Mouse (Mus musculus) lung, postnatal 0 days (tissue): ENCODE data around the gene St6galnac3. TPM values are rescaled to one million over a fixed set of nuclear protein-coding genes. Genes with fewer than 3 reads are reported as not detected.
A peak's percentile ranks its signal among the peaks of the same experiment; 100 is the strongest.
"Not testable (repeated sequence)": the region's sequence is repeated elsewhere in the genome, so short reads cannot be mapped to it uniquely, and the experiment has no call there.

Experiments
- ATAC-seq: fragments of 200-750 bp; cut with Nextera tagmentation; 2 replicates; pipeline ENCODE4 v1.8.0; 2017; ENCODE audit warnings: moderate library complexity
- DNase-seq: peaks from one replicate; pipeline ENCODE4 v3.0.0-alpha.2; 2016; ENCODE audit warnings: low spot score
- H3K27ac ChIP-seq: fragments of 300-500 bp; sonication (generic); 2 replicates; pipeline ENCODE4 v1.5.1; 2014; ENCODE audit warnings: antibody characterized with exemption, mild to moderate bottlenecking, low read length, mixed read lengths
- H3K27me3 ChIP-seq: fragments of 300-500 bp; sonication (generic); replicated peaks from 2 replicates; pipeline ENCODE4 v1.6.1; 2014; ENCODE audit warnings: low read length, mixed read lengths; ENCODE audit not compliant: insufficient read depth
- H3K36me3 ChIP-seq: fragments of 300-500 bp; sonication (generic); 2 replicates; pipeline ENCODE4 v1.6.1; 2014; ENCODE audit warnings: low read length, mixed read lengths; ENCODE audit not compliant: insufficient read depth
- H3K4me1 ChIP-seq: fragments of 300-500 bp; sonication (generic); 2 replicates; pipeline ENCODE4 v1.6.1; 2014; ENCODE audit warnings: antibody characterized with exemption, low read depth, low read length, mixed read lengths; ENCODE audit not compliant: insufficient read depth
- H3K4me2 ChIP-seq: fragments of 300-500 bp; sonication (generic); replicated peaks from 2 replicates; pipeline ENCODE4 v1.6.1; 2014; ENCODE audit warnings: low read depth, mild to moderate bottlenecking, low read length, moderate library complexity, mixed read lengths
- H3K4me3 ChIP-seq: fragments of 300-500 bp; sonication (generic); 2 replicates; pipeline ENCODE4 v1.5.1; 2014; ENCODE audit warnings: low read depth, low read length
- H3K9ac ChIP-seq: fragments of 300-500 bp; sonication (generic); replicated peaks from 2 replicates; pipeline ENCODE4 v1.6.1; 2014; ENCODE audit warnings: low read depth, mild to moderate bottlenecking
- H3K9me3 ChIP-seq: fragments of 300-500 bp; sonication (generic); 2 replicates; pipeline ENCODE4 v1.6.1; 2016; ENCODE audit warnings: low read length, mixed read lengths
- CTCF ChIP-seq: IDR thresholded peaks from 2 replicates; pipeline ENCODE4 v1.5.1; 2016; ENCODE audit warnings: antibody characterized with exemption, mild to moderate bottlenecking
- EP300 ChIP-seq: IDR thresholded peaks from 2 replicates; pipeline ENCODE4 v1.6.1; 2016; ENCODE audit warnings: antibody characterized with exemption, mild to moderate bottlenecking, control low read depth
- WGBS: fragments of 180-500 bp; shearing (Covaris S2); extraction: QIAGEN DNeasy Blood & Tissue Kit; methylation state at CpG from one replicate; pipeline ENCODE4 v1.1.7; 2014; 5-methylcytosine and 5-hydroxymethylcytosine counted together
- polyA plus RNA-seq: library from polyadenylated mRNA; unstranded; fragments of >200 nt; fragmentation: Nextera tagmentation; extraction: Ambion mirVana; gene quantifications from 2 replicates; pipeline ENCODE4 v1.2.1, GENCODE M21; 2015

St6galnac3 gene
- polyA plus RNA-seq, 1 experiment from 2014 or later = 12.9 TPM

DNA sequence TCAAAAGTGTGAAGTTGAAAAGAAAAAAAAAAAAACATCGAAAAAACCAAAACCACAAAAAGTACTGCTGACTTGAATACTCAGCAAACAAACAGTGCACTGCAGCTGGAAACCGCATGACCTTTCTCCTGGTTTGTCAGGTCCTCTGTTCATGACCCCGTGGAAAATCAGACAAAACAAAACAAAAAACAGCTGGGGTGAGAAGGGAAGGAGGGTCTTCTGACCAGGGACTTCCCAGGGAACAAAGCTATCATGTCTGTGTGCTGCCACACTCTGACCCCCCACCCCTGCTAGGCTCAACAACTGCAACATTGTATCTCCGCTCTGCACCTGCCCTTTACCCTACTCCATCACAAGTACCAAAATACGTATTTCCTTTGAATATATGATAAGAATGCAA, 39.8 kb upstream of the St6galnac3 start:
- no peak for TF ChIP-seq CTCF
- TF ChIP-seq EP300 = no peak
- no peak overlapping the region for H3K9ac ChIP-seq
- no peak for ATAC-seq
- 0 out of 2 replicates have a peak, but pooled peaks cover 3% of the 10 kb centered on the region for H3K9me3 ChIP-seq
- H3K27ac ChIP-seq = no peak overlapping the region
- no peak for DNase-seq
- no peaks in the 10 kb centered on the region for H3K36me3 ChIP-seq
- WGBS = 53% methylated on average over 5 of the region's 5 CpGs
- H3K27me3 ChIP-seq = no peaks in the 10 kb centered on the region
- no peaks in the 10 kb centered on the region for H3K4me1 ChIP-seq
- H3K4me2 ChIP-seq = no peak overlapping the region
- no peak overlapping the region for H3K4me3 ChIP-seq

DNA sequence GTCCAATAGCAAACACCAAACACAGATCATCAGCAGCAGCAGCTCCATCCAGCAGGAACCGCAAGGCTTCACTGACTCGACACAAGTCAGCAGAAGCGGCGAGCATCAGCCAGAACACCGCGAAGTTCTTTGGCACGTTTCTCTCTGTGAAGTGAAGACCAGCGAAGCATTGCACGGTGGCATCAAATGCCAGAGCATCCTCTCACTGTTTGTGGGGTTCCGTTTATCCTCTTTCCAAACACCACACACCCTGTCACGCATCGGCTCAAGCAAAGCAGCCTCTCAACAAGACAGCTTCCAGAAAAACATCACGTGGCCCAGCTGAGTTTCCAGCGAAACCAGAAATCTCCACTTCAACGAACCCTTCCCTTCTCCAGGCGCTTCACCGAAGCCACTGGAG, 36.2 kb upstream of the St6galnac3 start:
- no peak for ATAC-seq
- TF ChIP-seq EP300 = no peak
- 75% methylated on average over 17 of the region's 17 CpGs for WGBS
- no peak overlapping the region for H3K27ac ChIP-seq
- no peak overlapping the region for H3K4me2 ChIP-seq
- H3K27me3 ChIP-seq = no peaks in the 10 kb centered on the region
- no peak overlapping the region for H3K9ac ChIP-seq
- DNase-seq = no peak
- no peak overlapping the region for H3K4me3 ChIP-seq
- no peaks in the 10 kb centered on the region for H3K36me3 ChIP-seq
- H3K4me1 ChIP-seq = no peaks in the 10 kb centered on the region
- no peaks in the 10 kb centered on the region for H3K9me3 ChIP-seq

DNA sequence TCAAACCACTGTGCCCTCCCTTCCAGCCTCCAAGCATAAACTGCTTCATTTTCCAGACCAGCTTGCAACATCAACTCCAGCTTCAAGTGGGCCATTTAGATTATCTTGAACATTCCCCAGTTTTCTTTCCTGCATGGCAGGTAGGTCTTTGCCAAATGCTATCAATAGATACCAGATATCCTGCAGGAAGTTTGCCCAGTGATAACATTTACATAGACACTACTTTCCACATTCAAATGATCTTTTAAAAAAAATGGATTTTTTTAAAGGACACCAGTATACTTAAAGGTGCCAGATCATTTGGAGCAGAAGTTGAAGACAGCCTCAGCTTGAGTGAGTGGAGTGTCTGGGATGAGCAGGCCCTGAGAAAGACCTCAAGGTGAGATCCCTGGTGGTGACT, 34.3 kb upstream of the St6galnac3 start:
- ATAC-seq (no peak), DNase-seq (peak; percentile 41)
- Histone ChIP-seq H3K27me3 (no peaks in the 10 kb centered on the region), H3K27ac (no peak overlapping the region), H3K36me3 (no peaks in the 10 kb centered on the region), H3K9ac (no peak overlapping the region), H3K4me2 (no peak overlapping the region), H3K9me3 (no peaks in the 10 kb centered on the region), H3K4me1 (no peaks in the 10 kb centered on the region), H3K4me3 (no peak overlapping the region)
- TF ChIP-seq CTCF (no peak), EP300 (peak; percentile 21; the same call in 1 of the 2 replicates)

DNA sequence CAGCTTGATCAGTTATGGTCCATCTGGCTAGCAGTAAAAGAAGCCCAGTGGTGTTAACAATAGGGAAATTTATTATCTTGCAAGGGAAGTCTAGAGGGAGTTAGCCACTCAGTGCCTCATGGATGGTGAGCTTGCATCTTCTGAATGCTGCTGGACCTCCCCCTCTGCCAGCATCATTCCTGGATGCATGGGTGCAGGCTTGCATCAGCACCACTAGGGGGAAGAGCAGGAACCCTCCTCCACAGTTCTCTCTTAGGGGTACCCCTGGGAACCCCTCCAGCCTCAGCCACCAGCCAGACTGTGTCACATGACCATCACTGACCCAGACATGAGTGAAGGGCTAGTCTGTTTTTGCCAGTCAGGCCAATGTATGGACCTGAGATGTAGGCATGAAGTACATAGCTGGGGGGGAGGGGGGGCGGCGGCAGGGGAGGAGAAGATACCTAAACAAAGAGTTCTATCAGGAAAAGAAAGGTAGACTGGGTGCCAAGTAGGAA, 31.6 kb upstream of the St6galnac3 start:
- Histone ChIP-seq H3K9me3 (no peaks in the 10 kb centered on the region), H3K4me1 (no peaks in the 10 kb centered on the region), H3K27ac (no peak overlapping the region), H3K9ac (no peak overlapping the region), H3K36me3 (no peaks in the 10 kb centered on the region), H3K4me3 (no peak overlapping the region), H3K27me3 (no peaks in the 10 kb centered on the region), H3K4me2 (no peak overlapping the region)
- WGBS = 75% methylated on average over 2 of the region's 2 CpGs
- no peak for DNase-seq
- TF ChIP-seq CTCF = peak; percentile 24; the same call in 1 of the 2 replicates
- TF ChIP-seq EP300 = no peak
- no peak for ATAC-seq

DNA sequence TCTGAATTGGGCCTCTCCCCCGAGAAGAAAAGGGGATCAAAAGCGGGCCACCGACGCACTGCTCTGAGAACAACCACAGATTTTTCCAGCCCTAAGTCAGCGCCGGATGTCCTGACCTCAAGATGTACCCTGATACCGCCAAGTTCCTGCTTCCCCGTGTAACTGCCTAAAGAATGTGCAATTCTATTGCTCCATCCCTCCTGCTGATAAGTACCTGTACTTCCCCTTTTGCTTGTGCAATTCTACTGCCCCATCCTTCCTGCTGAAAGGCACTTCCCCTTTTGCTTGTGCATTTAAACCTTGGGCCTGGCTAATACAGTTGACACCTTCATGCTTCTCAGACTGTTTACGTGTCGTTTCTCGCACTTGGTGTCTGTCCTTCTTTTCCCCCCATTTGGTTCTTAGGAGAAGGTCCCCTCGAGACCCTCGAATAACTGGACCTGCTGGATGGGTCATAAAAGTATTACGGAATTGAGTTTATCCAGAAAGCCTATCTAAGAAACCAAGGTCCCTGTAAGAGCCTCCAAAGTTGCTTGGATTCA, 30.9 kb upstream of the St6galnac3 start:
- H3K9ac ChIP-seq, DNase-seq, ATAC-seq: not testable (repeated sequence)

DNA sequence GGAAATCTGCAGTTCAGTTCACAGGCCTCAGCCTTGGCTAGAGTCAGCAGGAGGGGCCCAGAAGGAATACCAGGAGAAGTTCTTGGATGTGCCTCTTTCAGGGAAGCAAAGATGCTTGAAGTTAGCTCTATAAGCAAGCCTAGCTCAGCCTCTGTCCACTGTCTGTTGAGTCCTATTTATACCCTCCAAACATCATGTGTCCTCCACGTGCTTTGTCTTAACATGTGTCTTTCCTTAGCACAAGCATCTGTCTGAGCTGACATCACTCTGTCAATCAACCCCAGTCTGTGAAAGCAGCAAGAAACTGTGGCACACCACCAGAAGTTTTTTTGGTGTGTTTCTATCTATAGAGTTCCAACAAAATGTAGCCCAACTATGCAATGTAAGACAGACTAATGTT, 26.5 kb upstream of the St6galnac3 start:
- no peak for TF ChIP-seq EP300
- no peak for TF ChIP-seq CTCF
- 61% methylated on average over 1 of the region's 1 CpGs for WGBS

More for the DNA sequence above, 30.9 kb upstream of the St6galnac3 start:
- H3K4me1 ChIP-seq, H3K36me3 ChIP-seq, H3K9me3 ChIP-seq, H3K27ac ChIP-seq, H3K27me3 ChIP-seq, H3K4me3 ChIP-seq, H3K4me2 ChIP-seq: not testable (repeated sequence)
- 58% methylated on average over 14 of the region's 14 CpGs for WGBS

DNA sequence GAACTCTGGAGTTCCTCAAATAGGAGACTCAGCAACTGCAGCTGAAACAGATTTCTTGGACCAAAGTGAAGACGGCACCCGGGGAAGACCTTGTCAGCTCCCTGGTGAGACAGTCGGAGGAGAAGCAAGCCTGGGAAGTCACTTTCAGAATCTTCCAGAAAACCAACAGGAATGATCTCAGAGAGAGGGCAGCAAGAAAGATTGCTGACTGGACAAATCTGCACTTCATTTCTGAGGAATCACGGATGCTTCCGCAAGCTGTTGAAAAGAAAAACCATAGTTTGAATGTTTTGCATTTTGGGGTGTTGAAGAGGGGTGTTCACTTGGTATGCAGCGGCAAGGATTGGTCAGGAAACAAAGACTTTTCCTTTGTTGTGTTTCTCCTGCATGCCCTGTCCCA, 24.4 kb upstream of the St6galnac3 start:
- H3K4me3 ChIP-seq = no peak overlapping the region
- no peak overlapping the region for H3K9ac ChIP-seq
- no peak for ATAC-seq
- no peaks in the 10 kb centered on the region for H3K36me3 ChIP-seq
- H3K4me2 ChIP-seq = no peak overlapping the region
- TF ChIP-seq EP300 (no peak), CTCF (no peak)
- H3K27ac ChIP-seq = no peak overlapping the region
- H3K9me3 ChIP-seq = no peaks in the 10 kb centered on the region
- no peaks in the 10 kb centered on the region for H3K27me3 ChIP-seq
- H3K4me1 ChIP-seq = no peaks in the 10 kb centered on the region
- no peak for DNase-seq
- WGBS = 82% methylated on average over 6 of the region's 6 CpGs

More for the DNA sequence above, 26.5 kb upstream of the St6galnac3 start:
- Histone ChIP-seq H3K36me3 (no peaks in the 10 kb centered on the region), H3K4me3 (no peak overlapping the region), H3K27me3 (no peaks in the 10 kb centered on the region), H3K9ac (no peak overlapping the region), H3K4me2 (no peak overlapping the region), H3K4me1 (no peaks in the 10 kb centered on the region), H3K27ac (no peak overlapping the region), H3K9me3 (no peaks in the 10 kb centered on the region)
- ATAC-seq (no peak), DNase-seq (no peak)
